Mouse (Mus musculus) urinary bladder, postnatal 25 days (tissue): ENCODE results near the gene Tada3.

Experiments used
- DNase-seq: peaks from one replicate; pipeline ENCODE4 v3.0.0; 2022; ENCODE audit warnings: low spot score

The Tada3 gene

GRCm38 (mm10) chr6:113386025-113386424, 8.3 kb upstream of the Tada3 start:
- no peak for DNase-seq

- no peak for DNase-seq
Measured at GRCm38 (mm10) chr6:113385160-113385714, 7.6 kb upstream of the Tada3 start.

GRCm38 (mm10) chr6:113384351-113384927, 6.8 kb upstream of the Tada3 start:
- no peak for DNase-seq

GRCm38 (mm10) chr6:113380480-113380879, 2.8 kb upstream of the Tada3 start:
- DNase-seq: no peak

- DNase-seq: no peak
Measured at GRCm38 (mm10) chr6:113379246-113379645, 1.6 kb upstream of the Tada3 start.

- DNase-seq: no peak
Measured at GRCm38 (mm10) chr6:113377172-113377495, 549 bp downstream of the Tada3 start.

- DNase-seq: no peak
Measured at GRCm38 (mm10) chr6:113373491-113373890, 4.2 kb downstream of the Tada3 start.

- no peak for DNase-seq
Measured at GRCm38 (mm10) chr6:113370194-113370929, 7.3 kb downstream of the Tada3 start.

- DNase-seq: no peak
Measured at GRCm38 (mm10) chr6:113368577-113368976, 9.1 kb downstream of the Tada3 start.

- DNase-seq: no peak
Measured at GRCm38 (mm10) chr6:113368124-113368523, 9.6 kb downstream of the Tada3 start.

GRCm38 (mm10) chr6:113367574-113367973, 10.1 kb downstream of the Tada3 start:
- DNase-seq: no peak

- no peak for DNase-seq
Measured at GRCm38 (mm10) chr6:113366639-113367038, 11.0 kb downstream of the Tada3 start.

GRCm38 (mm10) chr6:113364518-113365135, 13.1 kb downstream of the Tada3 start:
- no peak for DNase-seq

GRCm38 (mm10) chr6:113362241-113362640, 15.4 kb downstream of the Tada3 start:
- no peak for DNase-seq

- no peak for DNase-seq
Measured at GRCm38 (mm10) chr6:113361476-113361875, 16.2 kb downstream of the Tada3 start.

GRCm38 (mm10) chr6:113353696-113354095, 24.0 kb downstream of the Tada3 start:
- DNase-seq: no peak

- no peak for DNase-seq
Measured at GRCm38 (mm10) chr6:113352820-113353219, 24.9 kb downstream of the Tada3 start.

GRCm38 (mm10) chr6:113351653-113352052, 26.0 kb downstream of the Tada3 start:
- no peak for DNase-seq

- no peak for DNase-seq
Measured at GRCm38 (mm10) chr6:113351161-113351560, 26.5 kb downstream of the Tada3 start.

- DNase-seq: no peak
Measured at GRCm38 (mm10) chr6:113350538-113350937, 27.1 kb downstream of the Tada3 start.

GRCm38 (mm10) chr6:113346897-113347296, 30.8 kb downstream of the Tada3 start:
- no peak for DNase-seq

- peak; percentile 50 for DNase-seq
Measured at GRCm38 (mm10) chr6:113344321-113344720, 33.4 kb downstream of the Tada3 start.
